Mouse (Mus musculus): ENCODE measurements around the gene Raf1. TPM values are rescaled to one million over a fixed set of nuclear protein-coding genes. Genes with fewer than 3 reads are reported as not detected.
A peak's percentile ranks its signal among the peaks of the same experiment; 100 is the strongest.

Raf1 gene
- polyA plus RNA-seq, 1 experiment from 2014 or later: 159 TPM

GRCm38 (mm10) chr6:115695124-115695523 is 18.7 kb upstream of the Raf1 start:
- peaks cover 4% of the 10 kb centered on the region; the same call in 1 of the 2 replicates for H3K4me1 ChIP-seq
- WGBS: 56% methylated on average over 7 of the region's 7 CpGs
- H3K36me3 ChIP-seq: no peaks in the 10 kb centered on the region
- ATAC-seq (ENCODE audit: low FRiP score): no peak
- no peak overlapping the region for H3K27ac ChIP-seq
- H3K9me3 ChIP-seq (replicated peaks): no peaks in the 10 kb centered on the region
- no peak overlapping the region for H3K9ac ChIP-seq
- H3K27me3 ChIP-seq: no peaks in the 10 kb centered on the region
- H3K4me3 ChIP-seq: no peak overlapping the region
- no peak overlapping the region for H3K4me2 ChIP-seq (replicated peaks)

DNA sequence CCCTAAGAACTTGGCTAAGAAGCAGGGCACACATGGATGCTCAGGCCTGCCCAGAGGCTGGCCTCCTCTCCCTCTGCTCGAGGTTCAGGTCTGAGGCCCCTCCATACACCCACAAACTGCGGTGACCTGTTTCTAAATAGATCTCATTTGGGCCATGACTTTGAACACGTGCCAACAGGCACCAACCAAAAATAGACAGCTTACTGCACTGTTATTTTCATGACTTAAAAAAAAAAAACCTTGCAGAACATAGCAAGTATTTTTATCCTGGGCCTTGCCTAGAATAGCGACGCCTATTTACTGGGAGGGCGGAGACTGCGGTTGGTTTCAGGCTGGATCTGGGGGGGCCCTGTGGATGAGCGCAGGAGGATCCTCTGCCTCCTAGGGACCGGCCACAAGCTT is 18.0 kb upstream of the Raf1 start:
- Histone ChIP-seq H3K4me3 (no peak overlapping the region), H3K36me3 (no peaks in the 10 kb centered on the region), H3K4me1 (peaks cover 4% of the 10 kb centered on the region; the same call in 1 of the 2 replicates), H3K27ac (no peak overlapping the region), H3K9me3 (replicated peaks) (no peaks in the 10 kb centered on the region), H3K27me3 (no peaks in the 10 kb centered on the region), H3K9ac (no peak overlapping the region), H3K4me2 (replicated peaks) (no peak overlapping the region)
- no peak for ATAC-seq (ENCODE audit: low FRiP score)
- WGBS: 62% methylated on average over 9 of the region's 9 CpGs

DNA sequence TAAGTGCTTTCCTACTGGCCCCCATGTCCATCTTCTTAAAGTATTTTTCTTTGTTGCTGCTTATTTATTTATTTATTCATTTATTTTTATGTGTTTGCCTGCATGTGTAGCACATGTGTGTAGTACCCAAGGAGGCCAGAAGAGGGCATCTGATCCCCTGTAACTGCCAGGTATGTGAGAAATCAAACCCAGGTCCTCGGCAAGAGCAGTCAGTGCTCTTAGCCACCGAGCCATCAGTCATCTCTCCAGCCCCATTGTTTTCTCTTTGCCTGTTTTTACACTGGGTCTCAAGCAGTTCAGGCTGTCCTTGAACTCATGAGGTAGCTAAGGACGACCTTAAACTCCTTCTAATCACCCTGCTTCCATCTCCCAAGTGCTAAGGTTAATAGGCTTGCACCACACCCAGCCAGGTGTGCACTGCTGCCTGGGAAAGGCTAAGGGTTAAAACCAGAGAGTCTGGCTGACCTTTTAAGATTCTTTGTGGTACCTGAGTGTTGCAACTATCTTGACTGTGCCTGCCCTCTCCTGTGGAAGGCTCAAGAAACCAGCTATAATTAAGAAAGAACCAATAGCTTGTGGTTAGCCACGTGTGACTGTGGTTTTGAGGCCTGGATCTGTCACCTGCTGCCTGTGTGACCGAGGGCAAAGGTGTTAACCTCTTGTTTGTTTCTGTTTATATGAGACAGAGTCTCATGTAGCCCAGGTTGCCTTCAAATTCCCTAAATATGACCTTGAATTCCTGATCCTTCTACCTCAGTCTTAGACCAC is 16.7 kb upstream of the Raf1 start:
- Histone ChIP-seq H3K4me2 (replicated peaks) (no peak overlapping the region), H3K27ac (no peak overlapping the region), H3K4me3 (no peak overlapping the region), H3K36me3 (no peaks in the 10 kb centered on the region), H3K27me3 (no peaks in the 10 kb centered on the region), H3K4me1 (peaks cover 3% of the 10 kb centered on the region; the same call in 1 of the 2 replicates), H3K9ac (no peak overlapping the region), H3K9me3 (replicated peaks) (no peaks in the 10 kb centered on the region)
- WGBS: 69% methylated on average over 5 of the region's 5 CpGs
- ATAC-seq (ENCODE audit: low FRiP score): no peak

DNA sequence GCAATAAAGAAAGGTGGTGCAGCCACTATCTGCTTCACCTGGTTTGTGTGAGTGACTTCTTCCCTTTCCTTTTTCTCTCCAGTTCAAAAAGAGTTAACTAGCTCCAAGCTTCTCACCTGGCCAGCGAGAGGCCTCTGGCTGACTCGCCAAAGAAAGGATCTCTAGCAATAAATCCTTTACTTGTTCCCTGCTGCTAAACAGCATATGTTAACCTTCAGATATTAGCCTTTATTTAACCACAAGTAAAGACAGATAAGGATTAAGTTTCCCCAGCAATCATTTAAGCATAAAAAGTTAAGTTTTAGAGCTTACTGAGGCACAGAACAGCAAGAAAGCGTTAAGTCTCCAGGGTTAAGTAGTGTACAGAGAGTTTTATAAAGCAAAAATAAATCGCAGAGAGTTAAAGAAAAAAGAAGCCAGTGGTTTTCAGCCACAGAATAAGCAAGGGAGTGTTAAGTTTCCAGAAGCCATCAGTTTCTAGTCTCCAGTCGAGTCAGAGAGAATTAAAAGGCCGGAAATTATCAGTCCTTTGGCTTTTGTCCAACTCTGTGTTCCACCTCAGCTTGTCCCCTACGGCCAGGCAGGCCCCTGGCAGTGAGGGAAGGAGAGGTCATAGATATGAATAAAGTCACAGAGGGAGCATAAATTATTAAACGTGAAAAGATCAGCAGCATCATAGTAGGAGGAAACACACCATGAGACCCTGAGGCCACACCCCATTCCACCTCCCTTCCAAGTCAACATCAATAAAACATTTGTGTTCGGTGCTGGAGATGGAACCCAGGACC is 15.9 kb upstream of the Raf1 start:
- Histone ChIP-seq H3K4me1 (no peaks in the 10 kb centered on the region), H3K9me3 (replicated peaks) (no peaks in the 10 kb centered on the region), H3K9ac (no peak overlapping the region), H3K27me3 (no peaks in the 10 kb centered on the region), H3K27ac (no peak overlapping the region), H3K4me3 (no peak overlapping the region), H3K4me2 (replicated peaks) (no peak overlapping the region), H3K36me3 (no peaks in the 10 kb centered on the region)
- no peak for ATAC-seq (ENCODE audit: low FRiP score)
- WGBS: 69% methylated on average over 9 of the region's 9 CpGs

GRCm38 (mm10) chr6:115690105-115690504 is 13.7 kb upstream of the Raf1 start:
- no peaks in the 10 kb centered on the region for H3K36me3 ChIP-seq
- H3K4me2 ChIP-seq (replicated peaks): no peak overlapping the region
- no peak for ATAC-seq (ENCODE audit: low FRiP score)
- no peaks in the 10 kb centered on the region for H3K4me1 ChIP-seq
- H3K27ac ChIP-seq: no peak overlapping the region
- H3K9ac ChIP-seq: no peak overlapping the region
- WGBS: 97% methylated on average over 4 of the region's 4 CpGs
- no peak overlapping the region for H3K4me3 ChIP-seq
- H3K9me3 ChIP-seq (replicated peaks): 0 out of 2 replicates have a peak, but pooled peaks cover 6% of the 10 kb centered on the region
- H3K27me3 ChIP-seq: no peaks in the 10 kb centered on the region

- no peak for ATAC-seq (ENCODE audit: low FRiP score)
- Histone ChIP-seq H3K4me2 (replicated peaks) (no peak overlapping the region), H3K36me3 (no peaks in the 10 kb centered on the region), H3K27me3 (no peaks in the 10 kb centered on the region), H3K4me3 (no peak overlapping the region), H3K9me3 (replicated peaks) (0 out of 2 replicates have a peak, but pooled peaks cover 6% of the 10 kb centered on the region), H3K9ac (no peak overlapping the region), H3K27ac (no peak overlapping the region), H3K4me1 (no peaks in the 10 kb centered on the region)
- 85% methylated on average over 4 of the region's 4 CpGs for WGBS
Measured at GRCm38 (mm10) chr6:115688589-115688988, 12.2 kb upstream of the Raf1 start.

DNA sequence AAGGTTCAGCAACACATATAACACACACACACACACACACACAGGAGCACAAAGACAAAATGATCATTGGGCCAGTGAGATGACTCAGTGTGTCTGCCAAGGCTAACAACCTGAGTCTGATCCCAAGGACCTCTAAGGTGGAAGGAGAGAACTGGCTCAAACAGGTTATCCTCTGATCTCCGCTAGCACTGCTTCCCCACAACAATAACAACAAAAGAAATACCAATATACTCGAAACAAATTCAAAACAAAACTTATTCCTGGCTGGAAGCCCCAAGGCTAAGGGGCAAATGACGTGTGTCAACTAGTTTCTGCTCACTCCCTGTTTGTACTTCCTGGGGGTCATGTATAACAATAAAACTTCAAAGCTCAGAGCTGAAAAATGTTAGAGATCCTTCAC is 11.3 kb upstream of the Raf1 start:
- Histone ChIP-seq H3K36me3 (no peaks in the 10 kb centered on the region), H3K9ac (no peak overlapping the region), H3K27ac (no peak overlapping the region), H3K4me2 (replicated peaks) (no peak overlapping the region), H3K9me3 (replicated peaks) (0 out of 2 replicates have a peak, but pooled peaks cover 6% of the 10 kb centered on the region), H3K27me3 (no peaks in the 10 kb centered on the region), H3K4me3 (no peak overlapping the region), H3K4me1 (no peaks in the 10 kb centered on the region)
- ATAC-seq (ENCODE audit: low FRiP score): no peak
- 66% methylated on average over 3 of the region's 3 CpGs for WGBS

DNA sequence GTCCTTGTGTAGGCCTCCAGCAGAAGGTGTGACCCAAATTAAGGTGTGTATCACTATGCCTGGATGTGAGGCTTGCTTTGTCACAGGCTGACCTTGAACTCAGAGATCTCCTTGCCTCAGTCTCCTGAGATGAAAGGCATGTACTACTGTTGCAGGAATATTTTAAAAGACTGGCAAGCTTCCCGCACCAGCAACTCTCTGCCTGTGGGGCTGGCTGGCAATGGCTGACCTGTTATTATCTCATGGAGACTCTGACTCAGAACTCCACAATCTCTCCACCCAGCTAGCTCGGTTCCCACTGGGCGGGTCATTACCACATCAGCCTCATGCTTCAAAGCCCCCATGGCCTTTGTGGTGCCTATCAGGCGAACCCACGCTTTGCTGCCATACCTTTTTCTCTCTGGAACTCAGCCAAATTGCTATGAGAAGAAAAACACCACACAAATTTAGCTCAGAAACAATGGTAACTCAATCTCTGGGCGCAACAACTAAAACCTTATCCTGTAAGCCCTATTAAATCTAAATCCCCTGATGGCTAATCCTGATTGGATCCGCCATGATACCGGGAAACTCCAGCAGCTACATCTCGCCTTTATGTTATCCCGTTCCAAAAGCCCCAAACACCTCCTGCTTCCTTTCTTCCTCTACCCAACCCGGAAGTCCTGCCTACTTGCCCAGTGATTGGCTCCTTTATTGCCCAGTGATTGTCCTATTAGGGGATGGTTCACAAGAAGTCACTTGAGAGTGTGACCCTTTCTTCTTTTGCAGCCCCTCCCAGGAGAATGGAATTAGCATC is 8.6 kb upstream of the Raf1 start:
- WGBS: 57% methylated on average over 11 of the region's 11 CpGs
- no peak for ATAC-seq (ENCODE audit: low FRiP score)
- Histone ChIP-seq H3K4me2 (replicated peaks) (peak overlapping the region; percentile 15; the same call in 1 of the 2 replicates), H3K4me3 (no peak overlapping the region), H3K27me3 (no peaks in the 10 kb centered on the region), H3K9ac (no peak overlapping the region), H3K4me1 (no peaks in the 10 kb centered on the region), H3K9me3 (replicated peaks) (0 out of 2 replicates have a peak, but pooled peaks cover 6% of the 10 kb centered on the region), H3K27ac (no peak overlapping the region), H3K36me3 (no peaks in the 10 kb centered on the region)

GRCm38 (mm10) chr6:115684271-115684670 is 7.8 kb upstream of the Raf1 start:
- Histone ChIP-seq H3K4me1 (no peaks in the 10 kb centered on the region), H3K27me3 (no peaks in the 10 kb centered on the region), H3K4me2 (replicated peaks) (no peak overlapping the region), H3K27ac (no peak overlapping the region), H3K4me3 (no peak overlapping the region), H3K9me3 (replicated peaks) (0 out of 2 replicates have a peak, but pooled peaks cover 6% of the 10 kb centered on the region), H3K36me3 (no peaks in the 10 kb centered on the region), H3K9ac (no peak overlapping the region)
- 98% methylated on average over 2 of the region's 2 CpGs for WGBS
- ATAC-seq (ENCODE audit: low FRiP score): no peak

DNA sequence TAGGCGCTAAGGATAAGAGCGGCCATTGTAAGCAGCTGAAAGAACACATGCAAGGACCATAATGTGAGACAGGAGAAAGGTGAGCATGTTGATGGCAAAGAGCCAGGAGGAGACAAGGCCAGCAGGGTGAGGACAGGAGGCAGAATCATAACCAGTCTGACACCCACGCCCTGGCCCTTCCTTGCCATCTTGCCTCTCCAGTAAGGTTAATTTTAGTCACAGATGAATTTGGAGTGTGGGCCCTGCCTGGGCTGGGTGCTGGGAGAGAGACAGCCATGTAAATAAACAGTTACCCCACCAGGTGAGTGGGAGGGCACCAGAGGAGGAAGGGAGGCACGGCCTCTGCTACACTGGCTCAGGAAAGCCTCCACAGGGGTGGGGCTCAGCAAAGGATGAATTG is 4.6 kb upstream of the Raf1 start:
- no peaks in the 10 kb centered on the region for H3K36me3 ChIP-seq
- no peaks in the 10 kb centered on the region for H3K27me3 ChIP-seq
- H3K4me1 ChIP-seq: no peaks in the 10 kb centered on the region; the same call in 1 of the 2 replicates
- H3K9ac ChIP-seq: no peak overlapping the region
- H3K9me3 ChIP-seq (replicated peaks): no peaks in the 10 kb centered on the region
- no peak overlapping the region for H3K27ac ChIP-seq
- H3K4me2 ChIP-seq (replicated peaks): no peak overlapping the region
- WGBS: 88% methylated on average over 4 of the region's 4 CpGs
- ATAC-seq (ENCODE audit: low FRiP score): no peak
- no peak overlapping the region for H3K4me3 ChIP-seq

DNA sequence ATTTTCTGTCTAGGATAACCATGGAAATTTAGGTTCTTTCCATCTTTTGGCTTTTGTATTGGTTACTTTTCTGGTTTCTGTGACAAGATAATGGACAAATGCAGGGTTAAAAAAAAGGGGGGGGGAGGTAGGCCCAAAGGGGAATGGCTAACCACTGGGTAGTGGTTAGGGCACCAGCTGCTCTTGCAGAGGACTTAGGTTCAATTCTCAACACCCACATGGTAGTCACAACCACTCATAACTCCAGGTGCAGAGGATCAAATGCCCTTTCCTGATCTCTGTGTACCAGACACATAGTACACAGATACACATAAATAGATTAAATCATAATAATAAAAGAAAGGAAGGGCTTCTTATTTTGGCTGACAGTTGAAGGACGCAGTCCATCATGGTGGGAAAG is 1.6 kb upstream of the Raf1 start:
- no peak for ATAC-seq (ENCODE audit: low FRiP score)
- Histone ChIP-seq H3K27ac (no peak overlapping the region), H3K4me3 (no peak overlapping the region), H3K9ac (no peak overlapping the region), H3K4me1 (peaks cover 11% of the 10 kb centered on the region), H3K27me3 (no peaks in the 10 kb centered on the region), H3K36me3 (no peaks in the 10 kb centered on the region), H3K4me2 (replicated peaks) (no peak overlapping the region), H3K9me3 (replicated peaks) (no peaks in the 10 kb centered on the region)
- WGBS: 95% methylated on average over 1 of the region's 1 CpGs

GRCm38 (mm10) chr6:115677441-115677840 is 1.0 kb upstream of the Raf1 start:
- 97% methylated on average over 7 of the region's 7 CpGs for WGBS
- Histone ChIP-seq H3K27me3 (no peaks in the 10 kb centered on the region), H3K4me3 (peak overlapping the region; percentile 83; the same call in 1 of the 2 replicates), H3K9ac (no peak overlapping the region; the same call in 1 of the 2 replicates), H3K4me1 (peaks cover 14% of the 10 kb centered on the region), H3K9me3 (replicated peaks) (no peaks in the 10 kb centered on the region), H3K27ac (0 out of 2 replicates have a peak overlapping the region, but pooled peaks have one; percentile 99), H3K36me3 (no peaks in the 10 kb centered on the region), H3K4me2 (replicated peaks) (peak overlapping the region; percentile 71)
- no peak for ATAC-seq (ENCODE audit: low FRiP score)

All from hindbrain, embryonic 12.5 days (tissue).